Mouse (Mus musculus) adrenal gland, postnatal 14 days (tissue): ENCODE measurements around the gene Tube1. TPM values are rescaled to one million over a fixed set of nuclear protein-coding genes. Genes with fewer than 3 reads are reported as not detected.
A peak's percentile ranks its signal among the peaks of the same experiment; 100 is the strongest.

ENCODE experiments used
- DNase-seq: peaks from one replicate; pipeline ENCODE4 v3.0.0; 2021; ENCODE audit warnings: mixed read lengths
- long read RNA-seq, 2 experiments: library from polyadenylated mRNA; stranded (forward); transcript quantifications; one replicate each; pipeline ENCODE4 v2.0.0; 2021
- total RNA-seq: library from RNA; stranded (reverse); gene quantifications from 2 replicates; pipeline ENCODE4 v1.2.3, GENCODE M21; 2021

The Tube1 gene
- total RNA-seq = 1.6 and 2.3 TPM in 2 replicates
- long read RNA-seq, experiment 1, partial matches to known transcripts = 0 of 3 reads
- long read RNA-seq, experiment 1, other reads (novel, unspliced or antisense) = 0 of 3 reads
- long read RNA-seq, experiment 2, partial matches to known transcripts = 0 of 2 reads
- long read RNA-seq, experiment 2, other reads (novel, unspliced or antisense) = 0 of 2 reads

DNA sequence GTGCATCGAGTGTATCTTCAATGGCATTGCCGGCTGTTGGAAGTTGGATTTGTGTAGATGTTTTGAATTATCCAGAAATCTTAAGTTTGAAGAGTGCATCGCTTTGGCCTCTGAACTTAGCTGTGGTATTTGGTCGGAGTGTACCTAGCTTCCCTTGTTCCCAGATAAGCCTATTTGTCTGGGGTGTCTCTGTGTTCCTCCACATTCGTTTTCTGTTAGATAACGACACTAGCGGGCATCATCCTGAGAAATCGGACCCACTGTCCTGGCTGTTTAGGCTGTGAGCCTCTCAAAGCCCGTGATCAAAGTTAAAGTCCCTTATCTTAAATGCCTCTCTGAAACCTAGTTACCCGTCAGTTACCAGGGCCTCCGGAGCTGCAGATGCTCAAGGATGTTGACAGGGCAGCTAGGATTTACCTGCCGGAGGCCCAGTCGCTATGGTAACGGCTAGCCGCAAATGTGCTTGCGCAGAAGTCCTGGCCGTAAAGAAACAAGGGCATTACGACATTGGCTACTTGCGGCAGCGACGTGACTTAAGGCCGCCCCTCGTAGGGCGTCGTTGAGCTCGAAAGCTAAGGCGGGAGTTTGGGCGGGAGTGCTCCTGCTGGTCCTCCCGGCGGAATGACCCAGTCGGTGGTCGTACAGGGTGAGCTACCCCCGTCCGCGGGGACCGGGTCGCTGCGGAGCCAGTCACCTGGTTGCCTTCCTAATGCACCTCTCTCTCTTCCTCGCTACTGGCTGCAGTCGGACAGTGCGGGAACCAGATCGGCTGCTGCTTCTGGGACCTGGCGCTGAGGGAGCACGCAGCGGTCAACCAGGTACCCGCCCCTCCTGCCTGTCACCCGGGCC, at the start of gene Tube1, which contains the start of gene Fam229b:
Gene Tube1 (plus strand): TSS at position 515 of the 849 bp plus-strand sequence.
Gene Fam229b (minus strand): TSS at position 453 of the 849 bp plus-strand sequence.
- DNase-seq = peak; percentile 93

DNA sequence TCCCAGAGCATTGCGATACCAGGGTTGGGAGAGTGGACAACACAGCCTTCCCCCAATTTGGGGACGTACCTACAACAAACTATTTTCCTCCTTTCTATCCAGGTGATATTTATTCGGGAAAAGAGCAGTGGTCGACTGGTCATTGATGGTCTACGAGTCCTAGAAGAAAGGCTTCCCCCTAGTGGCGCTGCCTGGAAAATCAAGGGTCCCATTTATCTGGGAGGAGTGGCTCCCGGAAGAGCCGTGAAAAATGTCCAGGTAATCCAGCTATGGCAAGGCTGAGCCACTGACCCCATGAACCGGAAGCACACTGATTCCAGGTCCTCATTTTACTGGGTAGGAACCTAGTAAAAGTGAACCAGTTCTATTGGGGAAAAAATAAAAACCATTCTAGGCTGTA, 36.8 kb upstream of the Tube1 start:
- peak; percentile 54 for DNase-seq

DNA sequence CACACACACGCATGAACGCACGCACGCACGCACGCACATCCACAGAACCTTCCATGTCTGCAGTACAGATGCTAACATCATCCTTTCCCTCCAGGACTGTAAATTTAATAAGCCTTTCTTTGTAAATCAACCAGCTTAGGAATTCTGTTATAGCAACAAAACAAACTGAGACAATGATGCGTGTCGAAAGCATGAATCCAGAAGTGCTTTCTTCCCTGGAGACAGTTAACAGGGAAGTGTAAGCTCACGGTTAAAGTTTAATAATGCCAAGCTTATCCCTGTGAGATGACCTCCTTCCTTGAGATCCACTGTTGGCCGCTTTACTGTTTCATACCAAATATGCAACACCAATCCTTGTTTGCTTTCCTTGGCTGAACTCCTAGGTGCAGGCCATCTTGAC, 35.0 kb upstream of the Tube1 start:
- no peak for DNase-seq

DNA sequence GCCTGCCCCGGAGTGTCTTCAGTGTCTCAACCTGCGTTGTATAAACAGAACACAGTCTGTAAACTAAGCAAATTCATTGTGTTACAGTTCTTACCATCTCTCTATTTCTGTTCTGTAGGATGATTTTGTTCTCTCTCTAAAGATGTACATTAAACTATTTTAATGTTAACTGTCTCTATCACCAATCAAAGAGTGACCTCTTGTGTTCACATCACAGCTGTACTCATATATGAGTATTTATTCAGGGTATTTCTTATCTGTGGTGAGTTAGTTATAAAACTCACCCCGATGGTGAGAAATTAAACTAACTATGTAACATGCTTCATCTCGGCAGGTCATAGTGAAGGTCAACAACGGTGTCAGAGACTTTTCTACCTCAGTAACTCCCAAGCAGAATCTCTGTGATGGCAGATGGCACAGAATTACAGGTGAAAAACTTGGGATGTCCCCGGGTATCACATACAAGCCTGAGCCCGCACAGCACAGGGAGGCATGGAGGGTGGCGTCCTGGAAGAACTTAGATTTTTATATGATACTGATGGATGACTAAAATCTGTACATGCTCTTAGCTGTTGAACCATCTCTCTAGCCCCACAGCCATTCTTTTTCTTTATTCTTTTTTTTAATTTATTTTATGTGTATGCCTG, 28.9 kb upstream of the Tube1 start:
- no peak for DNase-seq

DNA sequence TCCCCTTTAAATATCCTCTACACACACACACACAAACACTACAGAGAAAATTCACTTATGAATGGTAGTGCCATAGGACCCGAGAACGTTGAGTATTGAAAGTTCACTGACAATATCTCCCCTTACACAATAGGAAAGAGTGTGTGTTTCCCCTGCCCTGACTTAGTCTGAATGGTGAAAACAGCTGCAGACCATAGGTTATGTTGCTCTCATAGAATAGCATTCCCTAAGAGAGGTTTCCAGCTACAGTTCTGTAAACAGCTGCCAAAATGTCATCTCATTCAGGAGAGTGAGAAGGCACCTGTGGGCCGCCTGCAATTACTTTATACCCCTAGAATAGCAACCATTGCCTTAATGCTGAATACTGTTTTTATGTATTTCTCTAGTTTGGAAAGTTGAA, 27.4 kb upstream of the Tube1 start:
- no peak for DNase-seq

DNA sequence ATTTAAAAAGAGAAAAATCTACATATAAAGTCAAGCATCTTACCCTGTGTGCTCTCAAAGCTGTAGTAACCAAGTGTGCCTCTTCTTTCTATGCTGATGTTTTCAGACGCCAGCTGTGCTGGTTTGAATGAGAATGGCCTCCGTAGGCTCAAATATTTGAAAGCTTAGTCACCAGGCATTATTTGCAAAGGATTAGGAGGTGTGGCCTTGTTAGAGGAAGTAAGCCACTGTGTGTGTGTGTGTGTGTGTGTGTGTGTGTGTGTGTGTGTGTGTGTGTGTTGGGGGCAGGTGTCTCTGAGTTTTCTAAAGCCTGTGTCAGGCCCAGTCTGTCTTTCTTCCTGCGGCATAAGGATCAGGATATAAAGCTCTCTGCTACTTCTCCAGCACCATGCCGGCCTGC, 26.8 kb upstream of the Tube1 start:
- DNase-seq = no peak

DNA sequence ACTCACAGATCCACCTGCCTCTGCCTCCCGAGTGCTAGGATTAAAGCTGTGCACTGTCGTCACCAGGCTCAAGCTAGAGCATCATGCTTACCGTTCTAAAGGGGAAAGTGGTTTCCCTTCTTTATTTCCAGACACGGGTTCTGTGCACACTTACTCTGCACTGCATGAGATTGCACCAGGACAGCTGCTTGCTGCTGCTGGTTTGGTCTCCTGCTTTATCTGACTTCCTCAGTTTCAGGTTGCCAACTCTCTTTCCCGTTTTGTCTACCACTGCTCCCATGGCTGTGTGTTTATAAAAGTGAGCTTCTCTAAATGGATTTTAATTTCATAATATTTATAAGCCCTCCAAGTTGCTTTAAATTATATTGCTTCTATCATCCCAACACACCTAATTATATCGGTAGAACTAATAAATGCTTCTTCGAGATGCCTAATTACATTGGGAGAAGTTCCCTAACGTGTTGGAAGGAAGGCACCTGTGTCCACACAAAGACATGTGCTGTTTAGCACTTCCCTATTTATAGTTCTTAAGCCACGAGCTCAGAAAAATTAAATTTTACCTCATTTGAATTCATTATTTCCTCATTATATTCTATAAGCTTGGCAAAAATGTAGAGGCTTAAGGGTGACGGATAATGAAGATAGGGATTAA, 24.8 kb upstream of the Tube1 start:
- no peak for DNase-seq

DNA sequence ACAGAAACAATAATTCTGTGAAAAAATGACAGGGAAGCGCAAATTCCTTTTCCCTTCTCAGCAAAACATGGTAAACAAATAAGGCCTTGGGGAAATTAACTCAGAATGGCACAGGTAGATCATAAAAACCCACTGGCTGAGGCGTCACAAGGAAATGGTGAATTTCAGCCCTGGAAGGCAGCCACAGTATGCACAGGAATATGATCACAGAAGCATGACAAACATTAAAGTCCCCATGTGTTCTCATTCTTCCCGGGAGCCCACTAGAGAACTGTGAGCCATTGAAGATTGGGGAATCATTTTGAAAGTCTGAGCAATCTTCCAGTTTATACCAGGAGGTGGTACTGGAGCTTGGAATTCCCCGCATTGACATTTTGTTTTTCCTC, 24.3 kb upstream of the Tube1 start:
- no peak for DNase-seq

DNA sequence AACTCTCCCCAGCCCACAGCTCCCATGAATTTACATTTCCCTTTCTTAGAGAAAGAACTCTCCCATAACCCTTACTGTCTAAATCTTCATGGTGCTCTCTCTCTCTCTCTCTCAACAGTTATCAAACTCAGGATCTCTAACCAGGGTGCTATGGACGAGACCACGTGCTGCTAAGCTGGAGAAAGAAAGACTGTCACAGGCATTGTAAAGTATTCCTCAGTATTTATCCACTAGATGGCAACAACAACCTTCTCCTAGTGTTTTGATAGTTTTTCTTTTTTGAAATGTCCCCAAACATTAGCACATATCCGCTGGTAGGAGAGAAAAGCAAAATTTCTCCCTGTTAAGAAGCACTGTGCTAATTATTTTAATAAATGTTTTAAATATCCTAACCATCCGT, 12.4 kb upstream of the Tube1 start:
- DNase-seq = no peak

DNA sequence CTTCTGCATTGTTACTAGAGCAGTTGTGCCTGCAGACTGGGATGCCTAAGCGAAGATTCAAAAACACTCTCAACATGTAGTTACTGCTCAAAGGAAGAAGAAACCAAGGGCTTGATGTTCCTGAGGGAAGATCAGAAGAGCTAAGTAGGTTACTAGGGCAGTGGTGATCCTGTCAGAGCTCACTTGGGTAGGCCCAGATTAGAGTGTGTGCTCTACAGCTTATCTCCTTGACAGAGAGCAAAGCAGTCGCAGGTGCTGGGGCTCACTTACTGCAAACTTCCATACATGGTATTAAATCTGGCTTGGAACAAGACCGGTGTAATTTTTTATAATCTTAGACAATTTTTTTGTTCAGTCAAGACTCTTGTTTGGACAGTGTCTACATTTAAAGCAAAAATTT, 4.0 kb downstream of the Tube1 start:
- no peak for DNase-seq

DNA sequence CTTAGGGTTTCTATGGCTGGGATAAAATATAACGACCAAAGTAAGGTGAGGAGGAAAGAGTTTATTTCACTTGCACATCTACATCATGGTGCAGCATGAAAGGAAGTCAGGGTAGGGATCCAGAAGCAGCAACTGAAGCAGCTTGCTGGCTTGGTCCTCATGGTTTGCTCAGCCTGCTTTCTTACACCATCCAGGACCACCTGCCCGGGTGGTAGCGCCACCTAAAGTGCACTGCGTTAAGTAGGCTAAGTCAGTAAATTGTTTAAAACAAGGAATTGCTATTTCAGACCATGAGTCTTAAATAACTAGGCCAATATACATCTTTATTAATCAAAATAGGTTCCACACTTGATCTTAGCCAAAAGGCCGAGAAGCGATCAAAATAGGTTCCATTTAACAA, 5.0 kb downstream of the Tube1 start:
- DNase-seq = no peak

DNA sequence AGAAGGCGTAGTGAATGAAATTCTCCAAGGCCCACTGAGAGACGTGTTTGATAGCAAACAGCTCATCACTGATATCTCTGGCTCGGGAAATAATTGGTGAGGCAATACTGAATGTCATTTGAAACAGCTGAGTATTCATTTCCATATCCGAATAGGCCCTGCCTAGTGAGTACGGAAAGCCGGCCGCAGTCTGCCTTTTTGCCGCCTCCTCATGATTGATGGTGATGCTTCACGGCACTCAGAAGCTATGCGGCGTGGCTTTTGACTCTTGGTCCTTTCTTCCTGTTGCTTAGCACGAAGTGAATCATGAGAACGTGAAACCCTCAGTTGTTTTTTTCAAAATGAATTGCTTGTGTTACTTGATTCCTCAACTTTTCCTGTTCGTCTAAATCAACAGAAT, 7.1 kb downstream of the Tube1 start:
- no peak for DNase-seq

DNA sequence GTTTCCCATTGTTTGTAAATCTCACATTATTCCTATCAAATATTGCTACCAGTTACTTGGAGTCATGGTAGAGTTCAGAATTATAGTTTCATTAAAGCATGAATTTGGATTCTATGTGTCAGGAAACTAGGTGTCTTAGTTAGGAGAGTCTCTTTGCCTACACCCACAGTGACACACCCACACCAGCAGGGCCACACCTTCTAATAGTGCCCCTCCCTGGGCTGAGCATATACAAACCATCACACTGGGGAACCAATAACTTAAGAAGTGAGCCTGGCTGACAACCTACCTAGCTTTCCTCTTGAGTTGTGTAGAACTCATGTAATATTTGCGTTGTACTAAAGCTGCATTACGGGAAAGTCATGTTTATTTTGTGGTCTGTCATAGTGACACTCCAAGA, 7.6 kb downstream of the Tube1 start:
- no peak for DNase-seq

DNA sequence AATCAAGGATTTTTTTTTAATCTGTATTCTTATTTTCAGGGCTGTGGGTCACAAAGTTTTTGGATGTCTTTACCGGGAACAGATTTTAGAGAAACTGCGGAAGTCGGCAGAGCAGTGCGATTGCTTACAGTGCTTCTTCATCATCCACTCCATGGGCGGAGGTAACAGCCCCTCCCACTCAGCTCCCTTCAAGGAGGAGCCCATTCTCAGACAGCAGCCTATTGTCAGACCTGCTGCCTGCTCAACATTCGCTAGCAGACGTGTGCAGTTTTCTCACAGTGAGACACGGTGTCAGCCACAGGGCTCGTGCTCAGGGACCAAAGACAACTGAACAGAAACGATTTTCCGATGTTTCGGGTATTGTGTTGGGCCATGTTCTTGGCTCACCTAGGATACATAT, 8.4 kb downstream of the Tube1 start:
- no peak for DNase-seq

DNA sequence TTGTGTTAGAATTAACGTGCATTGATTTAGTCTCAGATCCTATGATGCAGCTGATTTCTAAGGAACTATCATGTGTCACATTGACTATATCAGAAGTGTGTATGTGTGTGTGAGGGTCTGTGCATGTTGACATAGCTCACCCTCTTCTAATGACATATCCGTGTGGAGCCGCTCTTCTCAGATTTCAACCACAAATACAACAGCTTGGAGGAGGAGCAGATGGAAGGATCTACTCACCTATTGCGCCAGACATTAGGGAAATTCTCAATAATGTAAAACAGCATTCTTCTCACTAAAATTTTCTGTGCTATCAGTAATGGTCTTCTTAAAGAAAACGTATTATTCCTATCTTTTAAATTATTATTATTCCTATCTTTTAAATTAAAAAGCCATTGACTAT, 22.9 kb downstream of the Tube1 start:
- no peak for DNase-seq

DNA sequence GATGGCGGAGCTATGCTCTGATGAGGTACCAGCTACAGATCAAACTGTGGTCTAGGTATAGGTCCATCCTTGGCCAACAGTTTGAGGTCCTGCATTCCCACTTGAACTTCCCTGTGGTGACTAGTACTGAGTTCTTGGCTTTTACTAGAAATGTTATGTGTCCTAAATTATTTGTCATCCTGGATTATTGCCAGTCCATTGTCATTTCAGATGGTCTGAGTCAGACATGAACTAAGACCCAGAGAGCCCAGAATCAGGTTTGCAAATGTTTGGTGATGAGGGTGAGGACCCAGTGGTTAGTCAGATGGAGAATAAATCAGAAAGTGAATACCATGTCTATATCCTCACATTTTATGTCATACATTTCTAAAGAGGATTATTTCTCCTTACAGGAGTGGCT, 23.5 kb downstream of the Tube1 start:
- no peak for DNase-seq

DNA sequence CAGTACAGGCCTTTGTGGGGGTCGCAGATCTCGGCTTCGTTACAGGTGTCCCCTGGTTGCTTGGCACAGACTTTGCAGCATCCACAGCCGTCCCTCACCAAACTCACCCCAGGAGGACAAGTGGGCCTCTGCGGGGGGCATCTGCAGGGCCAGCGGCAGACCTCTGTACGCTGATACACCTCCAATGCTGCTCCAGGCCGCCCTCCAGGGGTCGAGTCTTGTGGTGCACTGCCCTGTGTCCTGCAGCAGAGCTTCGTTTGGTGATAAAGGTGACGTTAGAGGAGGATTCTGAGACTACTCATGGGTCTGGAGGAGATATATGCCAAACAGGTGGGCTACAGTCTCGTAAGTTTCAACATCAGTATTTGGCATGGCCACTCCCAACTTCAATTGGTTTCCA, 24.5 kb downstream of the Tube1 start:
- DNase-seq = no peak

DNA sequence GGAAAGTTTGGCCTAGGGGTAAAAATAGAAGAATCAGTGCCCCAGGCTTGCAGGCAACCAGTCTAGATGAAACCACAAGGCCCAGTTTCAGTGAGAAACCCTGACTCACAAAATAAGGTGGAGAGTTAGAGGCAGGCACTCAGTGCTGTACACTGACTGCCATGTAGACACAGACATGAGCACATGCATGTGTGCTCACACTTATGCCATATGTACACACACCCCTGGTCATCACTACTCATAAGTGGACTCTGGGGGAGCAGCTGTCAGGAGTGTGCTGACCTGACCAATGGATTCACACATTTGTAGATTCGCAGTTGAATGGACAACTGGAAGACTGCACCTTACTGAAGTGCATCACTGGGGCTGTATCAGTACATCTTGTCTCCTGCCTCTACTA, 27.6 kb downstream of the Tube1 start:
- no peak for DNase-seq

DNA sequence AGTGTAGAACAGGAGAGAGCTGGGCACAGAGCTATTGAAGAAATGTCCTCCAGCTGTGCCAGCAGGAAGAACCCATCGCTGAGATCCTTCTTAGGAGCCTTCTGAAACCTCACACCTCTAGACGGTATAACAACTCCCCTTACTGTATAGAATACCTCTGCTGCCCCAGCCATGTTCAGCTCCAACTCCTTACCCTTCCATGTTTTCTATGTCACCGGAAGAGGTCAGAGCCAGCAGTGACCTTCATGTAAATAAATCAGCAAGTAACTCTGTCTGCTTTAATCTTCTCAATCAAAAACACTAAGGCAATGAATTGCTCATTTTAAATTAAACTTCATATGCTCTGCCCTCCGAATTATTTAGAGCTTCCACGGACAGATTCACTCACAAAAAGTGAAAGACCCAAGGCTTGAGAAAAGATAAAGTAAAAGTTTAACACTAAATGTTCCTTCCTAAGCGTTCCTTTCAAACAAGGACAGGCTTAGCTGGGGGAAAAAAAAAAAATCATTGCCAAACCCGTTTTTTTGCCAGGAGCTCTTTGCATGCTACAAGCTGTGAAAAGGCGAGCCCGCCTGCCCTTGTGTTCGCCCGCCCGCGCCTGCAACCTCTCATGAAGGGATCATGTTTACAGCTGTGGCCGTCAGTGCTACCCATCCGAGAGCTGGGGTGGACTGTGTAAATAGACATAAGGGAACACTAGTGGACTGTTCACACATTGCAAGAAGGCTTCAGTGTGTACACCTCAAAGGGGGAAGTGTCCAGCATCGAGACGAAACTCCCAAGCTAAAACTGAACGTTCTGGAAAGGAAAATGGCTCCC, 29.1 kb downstream of the Tube1 start:
- peak; percentile 56 for DNase-seq

DNA sequence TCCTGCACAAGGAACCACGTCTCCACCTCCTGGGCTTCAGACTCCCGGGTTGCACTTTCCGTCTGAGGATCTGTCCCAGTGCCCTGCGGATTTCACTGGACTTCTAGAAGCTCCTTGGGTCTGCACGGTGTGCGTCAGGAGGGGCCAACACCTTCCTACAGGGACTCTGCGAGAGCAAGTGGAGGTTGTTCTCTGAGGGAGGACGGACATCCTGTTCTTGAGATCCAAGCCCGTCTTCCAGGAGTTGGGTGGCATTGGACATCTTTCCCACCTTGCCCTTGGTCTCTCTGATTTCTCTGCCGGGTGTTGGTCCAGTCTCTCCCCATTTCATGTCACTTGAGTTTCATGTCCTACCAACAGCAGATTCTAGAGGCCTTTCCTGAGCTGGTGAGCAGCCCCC, 29.9 kb downstream of the Tube1 start, which contains the start of gene Ccn6:
Gene Ccn6 (minus strand): TSS at position 101 of the 400 bp plus-strand sequence.
- DNase-seq = no peak

DNA sequence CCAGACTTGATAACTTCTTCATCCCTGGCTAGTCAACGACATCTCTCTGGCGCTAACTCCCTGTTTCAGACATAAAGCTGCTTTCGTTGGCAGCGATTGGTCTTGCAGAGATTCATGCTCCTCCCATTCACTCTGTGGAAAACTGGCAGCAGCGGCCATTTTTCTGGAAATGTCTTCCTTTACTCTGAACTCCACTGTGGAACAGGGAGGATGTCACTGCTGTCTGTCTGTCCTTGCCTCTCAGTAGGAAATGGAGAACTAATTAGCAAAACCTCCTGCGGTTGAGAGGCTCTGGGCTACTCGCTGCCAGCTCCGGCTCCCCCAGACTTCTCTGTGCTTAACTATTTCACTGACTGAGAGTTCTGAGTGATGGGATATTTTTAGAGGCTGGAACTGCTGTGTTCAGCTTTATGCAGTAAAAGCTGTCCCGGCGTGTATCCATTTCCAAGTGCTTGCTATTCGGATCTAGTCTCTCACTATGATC, 31.9 kb downstream of the Tube1 start:
- DNase-seq = peak; percentile 29

DNA sequence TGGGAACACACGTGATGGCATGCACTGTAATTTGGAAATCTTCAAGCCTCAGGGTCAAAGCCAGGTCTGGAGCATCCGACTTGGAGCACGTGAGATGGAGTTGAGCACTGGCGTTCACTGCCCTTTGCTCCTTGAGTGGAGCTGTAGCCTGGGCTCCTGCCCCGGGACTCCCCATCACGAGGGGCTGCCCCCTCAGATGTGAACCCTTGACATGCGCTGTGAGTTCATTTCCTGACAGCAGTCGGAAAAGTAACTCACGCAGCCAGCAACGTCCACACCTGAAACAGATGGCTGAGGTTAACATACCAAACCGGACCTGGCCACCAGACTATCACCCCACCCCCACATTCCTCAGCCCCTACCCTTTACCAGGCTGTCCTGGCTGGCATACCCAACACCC, 33.8 kb downstream of the Tube1 start:
- DNase-seq = no peak
